Mouse (Mus musculus) kidney, adult 18-20 months (tissue): ENCODE results near the gene Pagr1a.

Experiments used
- DNase-seq: peaks from one replicate; pipeline ENCODE4 v3.0.0; 2021

Pagr1a gene

DNA sequence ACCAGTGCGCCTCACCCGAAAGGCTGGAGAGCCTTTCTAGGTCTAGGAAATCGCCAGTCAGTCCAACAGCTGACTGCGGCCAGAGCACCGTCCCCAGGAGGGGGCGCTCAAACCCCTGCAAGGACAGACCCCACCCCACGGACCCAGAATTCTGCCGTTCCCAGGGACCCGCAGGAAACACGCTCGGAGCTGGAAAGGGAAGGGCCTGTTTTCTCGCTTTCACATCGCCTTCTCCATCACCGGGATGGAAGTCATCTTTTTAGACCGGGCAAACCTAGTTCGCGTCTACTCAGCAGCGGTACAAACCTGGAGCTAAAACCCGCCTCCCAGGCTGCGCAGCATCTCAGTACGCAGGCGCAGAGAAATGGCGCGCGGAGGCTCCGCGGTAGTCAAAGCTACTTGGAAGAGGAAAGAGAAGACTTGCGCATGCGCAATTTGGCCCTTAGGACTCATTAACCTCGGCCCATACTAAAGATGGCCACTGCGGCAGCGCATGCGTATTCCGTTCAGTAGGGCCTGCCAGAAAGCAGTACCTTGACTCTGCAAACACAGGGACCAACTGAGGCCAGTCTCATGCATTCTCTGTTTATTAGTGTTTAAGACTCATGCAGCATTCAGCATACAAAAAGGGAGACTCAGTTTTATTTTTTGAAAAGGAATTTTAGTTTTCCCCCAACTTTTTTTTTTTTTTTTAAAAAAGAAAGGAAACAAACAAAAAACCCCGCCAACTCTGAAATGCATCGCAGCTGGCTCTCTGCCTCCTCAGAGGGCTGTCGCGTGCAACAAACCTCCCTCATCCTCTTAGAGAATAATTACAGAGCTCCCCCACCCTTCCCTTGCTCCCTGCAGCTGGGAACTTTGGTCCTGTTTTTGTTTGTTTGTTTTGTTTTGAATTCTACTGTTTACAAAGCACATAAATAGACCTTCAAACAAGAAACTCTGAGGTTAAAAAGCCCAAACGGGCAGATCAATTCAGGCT is at the start of gene Pagr1a:
TSS of gene Pagr1a (minus strand) at position 382 of the 979 bp plus-strand sequence.
- peak; percentile 97 for DNase-seq

DNA sequence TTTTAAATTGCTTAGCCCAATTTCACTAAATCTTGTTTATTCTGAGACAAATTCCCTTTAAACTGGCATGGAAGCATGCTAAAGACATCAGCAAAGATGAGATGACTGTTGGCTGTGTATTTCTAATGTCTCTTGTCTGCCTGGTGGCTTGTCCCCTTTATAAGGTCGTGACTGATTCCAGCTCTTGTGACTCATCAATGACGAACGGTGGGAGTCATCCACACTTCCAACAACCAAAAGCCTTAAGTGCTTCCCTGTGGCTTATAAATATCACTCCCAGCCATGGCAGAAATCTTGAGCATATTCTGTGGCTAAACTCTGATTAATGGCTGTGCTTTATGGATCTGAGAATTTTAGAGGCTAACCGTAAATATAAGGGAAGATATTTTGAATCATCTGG is 49.2 kb upstream of the Pagr1a start:
- no peak for DNase-seq

DNA sequence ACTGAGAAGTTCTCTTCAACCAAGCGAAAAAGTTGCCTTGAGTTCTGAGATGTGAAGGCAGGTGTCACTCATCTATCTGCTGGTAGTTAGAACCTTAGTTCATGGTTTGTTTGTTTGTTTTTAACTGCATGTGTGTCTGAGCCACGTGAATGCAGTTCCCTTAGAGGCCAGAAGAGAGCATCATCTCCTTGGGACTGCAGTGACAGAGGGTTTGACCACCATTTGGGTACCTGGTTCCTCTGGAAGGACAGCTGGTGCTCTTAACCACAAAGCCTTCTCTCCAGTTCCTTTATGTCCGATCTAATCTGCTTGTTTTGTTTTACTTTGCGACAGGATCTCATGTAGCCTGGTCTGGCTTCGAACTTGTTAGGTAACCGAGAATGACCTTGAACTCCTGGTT is 48.4 kb upstream of the Pagr1a start:
- DNase-seq = no peak

DNA sequence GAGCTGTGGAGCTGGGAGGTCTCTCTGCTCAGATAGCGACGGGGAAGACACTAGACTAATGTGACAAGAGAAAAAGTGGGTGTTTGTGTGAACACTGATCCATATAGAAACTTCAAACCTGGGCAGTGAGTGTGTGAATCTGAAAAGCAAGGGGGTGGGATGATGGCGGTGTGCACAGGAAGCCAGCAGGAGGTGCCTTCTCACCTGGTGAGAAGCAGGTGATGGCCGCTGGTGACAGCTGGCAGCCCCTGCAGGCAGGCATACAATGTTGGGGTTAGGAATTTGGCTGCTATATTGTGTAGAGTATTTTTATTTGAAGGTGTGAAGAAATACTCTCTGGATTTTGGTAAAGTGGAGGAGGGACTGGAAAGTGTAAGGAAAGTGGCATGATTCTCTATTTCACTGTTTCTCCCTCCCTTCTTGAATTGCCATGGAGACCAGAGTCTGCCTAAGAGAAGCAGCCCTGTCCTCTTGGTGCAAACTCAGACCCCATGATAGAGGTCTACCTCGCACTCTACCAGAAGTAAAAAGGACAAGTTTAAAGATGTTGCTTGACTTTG is 38.0 kb upstream of the Pagr1a start:
- no peak for DNase-seq

DNA sequence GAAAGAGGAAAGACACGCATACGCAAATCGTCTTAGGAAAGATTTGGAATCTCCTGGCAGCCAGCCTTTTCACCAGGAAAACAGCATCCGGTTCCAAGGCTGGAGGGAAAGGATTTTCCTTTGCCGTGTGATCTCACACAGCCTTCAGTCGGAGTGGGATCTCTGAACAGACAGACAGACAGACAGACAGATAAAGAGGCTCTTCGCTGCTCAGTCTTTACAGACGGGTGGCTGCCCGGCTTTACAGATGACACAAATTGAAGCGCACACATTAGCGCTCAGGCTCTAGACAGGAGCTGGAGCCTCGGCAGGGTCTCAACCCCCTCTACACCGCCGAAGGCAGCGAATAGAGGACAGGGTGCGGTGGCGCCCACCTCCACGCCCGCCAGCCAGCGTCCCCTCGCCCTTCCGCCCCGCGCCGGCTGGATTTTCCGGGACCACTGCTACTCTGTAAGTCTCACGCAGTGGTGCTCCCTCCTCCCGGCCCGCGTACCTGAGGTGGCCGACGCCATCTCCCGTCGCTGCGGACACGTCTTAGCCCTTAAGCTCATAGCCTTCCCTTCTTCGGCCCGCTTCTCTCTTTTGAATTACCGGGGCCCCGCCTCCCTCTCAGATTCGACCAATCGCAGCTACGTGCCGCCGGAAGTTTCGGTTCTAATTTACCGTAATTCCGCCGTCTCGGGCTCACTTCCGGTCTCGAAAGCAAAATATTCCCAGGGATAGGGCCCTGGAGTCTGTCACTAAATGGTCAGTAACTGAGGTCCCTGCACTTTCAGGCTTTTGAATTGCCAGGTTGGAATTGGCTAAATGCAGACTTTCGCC is 24.9 kb upstream of the Pagr1a start, which contains the start of gene Kif22:
TSS of gene Kif22 (minus strand) at position 621 of the 822 bp plus-strand sequence.
- peak; percentile 91 for DNase-seq

DNA sequence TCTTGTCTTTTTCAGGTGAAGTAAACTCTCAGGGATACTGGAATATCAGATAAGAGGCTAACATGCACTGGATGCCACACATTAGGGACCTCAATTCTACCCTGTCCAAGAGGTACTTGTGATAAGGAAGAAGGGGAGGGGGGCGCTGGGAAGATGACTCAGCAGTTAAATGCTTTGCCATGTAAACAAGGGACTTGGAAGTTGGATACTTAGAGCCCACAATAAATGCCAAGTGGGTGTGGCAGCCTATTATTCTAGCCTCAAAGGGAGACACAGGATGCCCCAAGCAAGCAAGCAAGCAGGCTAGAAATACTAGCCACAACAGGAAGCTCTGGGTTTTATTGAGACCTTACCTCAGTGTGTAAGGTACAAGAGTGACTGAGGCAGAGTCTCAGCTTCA is 14.1 kb upstream of the Pagr1a start:
- no peak for DNase-seq

DNA sequence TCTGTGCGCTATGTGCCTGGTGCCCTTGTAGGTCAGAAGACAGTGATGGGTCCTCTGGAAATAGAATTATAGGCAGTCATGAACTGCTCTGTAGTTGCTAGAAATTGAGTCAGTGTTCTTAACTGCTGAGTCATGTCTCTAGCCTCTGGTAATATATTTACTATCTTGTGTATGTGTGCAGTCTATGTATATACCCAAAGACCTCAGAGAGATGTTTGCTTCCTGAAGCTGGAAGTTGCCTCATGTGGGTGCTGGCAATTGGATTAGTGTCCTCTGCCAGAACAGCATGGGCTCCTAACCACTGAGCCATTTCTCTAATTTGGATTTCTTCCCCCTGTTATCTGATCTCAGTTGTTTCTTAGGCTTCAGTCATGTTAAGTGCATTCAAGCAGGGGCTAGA is 13.0 kb upstream of the Pagr1a start:
- no peak for DNase-seq

DNA sequence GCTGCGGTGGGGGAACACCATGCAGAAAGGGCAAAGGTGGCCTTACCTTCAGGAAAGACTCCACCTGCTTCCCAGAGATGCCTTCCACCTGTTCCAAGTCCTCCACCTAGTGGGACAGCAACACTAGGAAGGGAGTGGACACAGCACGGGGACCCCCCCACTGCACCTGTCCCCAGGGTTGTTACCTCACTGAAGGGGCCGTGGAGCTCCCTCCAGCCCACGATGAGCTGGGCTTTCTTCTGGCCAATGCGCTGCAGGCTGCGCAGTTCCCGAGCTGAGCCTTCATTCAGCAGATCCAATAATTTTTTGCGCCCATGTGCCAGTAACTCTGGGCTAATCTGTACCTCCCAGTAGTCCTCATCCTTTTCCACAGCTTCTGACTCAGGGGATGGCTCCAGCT is 10.7 kb upstream of the Pagr1a start:
- no peak for DNase-seq

DNA sequence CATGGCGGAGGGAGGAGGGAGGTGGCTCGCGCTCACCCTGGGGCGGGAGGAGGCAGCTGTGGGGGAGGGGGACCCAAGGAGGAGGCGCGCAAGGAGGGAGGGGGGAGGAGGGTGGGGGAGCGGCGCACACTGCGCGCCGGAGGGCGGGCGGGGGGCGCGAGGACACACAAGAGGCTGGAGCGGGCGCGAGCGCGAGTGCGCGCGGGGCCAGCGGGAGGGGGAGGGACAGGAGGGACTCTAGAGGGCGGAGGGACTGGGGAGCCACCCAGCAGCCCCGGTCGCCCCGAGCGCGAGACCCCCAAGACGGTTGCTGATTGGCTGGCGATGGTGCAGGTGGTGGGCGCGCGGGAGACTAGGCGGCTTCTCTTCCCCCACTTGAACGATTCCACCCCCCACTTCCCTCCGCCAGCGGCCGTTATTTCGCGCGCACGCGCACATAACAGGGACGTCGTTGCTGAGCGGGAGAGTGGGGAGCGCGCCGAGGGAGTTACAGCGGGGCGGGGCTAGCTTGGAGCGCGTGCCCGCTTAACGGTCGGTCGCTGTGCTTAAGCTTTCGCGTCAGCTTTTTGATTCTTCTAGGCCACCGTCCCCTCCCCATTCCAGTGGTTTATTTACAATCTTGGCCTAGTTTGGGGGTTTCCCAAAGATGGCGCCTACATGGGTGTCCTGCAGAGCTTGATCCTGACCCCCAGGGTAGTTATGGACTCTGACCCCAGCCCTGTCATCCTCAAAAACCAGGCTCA is 10.0 kb upstream of the Pagr1a start, which contains the start of gene Maz:
TSS of gene Maz (minus strand) at position 54 of the 743 bp plus-strand sequence.
- DNase-seq = peak; percentile 100

DNA sequence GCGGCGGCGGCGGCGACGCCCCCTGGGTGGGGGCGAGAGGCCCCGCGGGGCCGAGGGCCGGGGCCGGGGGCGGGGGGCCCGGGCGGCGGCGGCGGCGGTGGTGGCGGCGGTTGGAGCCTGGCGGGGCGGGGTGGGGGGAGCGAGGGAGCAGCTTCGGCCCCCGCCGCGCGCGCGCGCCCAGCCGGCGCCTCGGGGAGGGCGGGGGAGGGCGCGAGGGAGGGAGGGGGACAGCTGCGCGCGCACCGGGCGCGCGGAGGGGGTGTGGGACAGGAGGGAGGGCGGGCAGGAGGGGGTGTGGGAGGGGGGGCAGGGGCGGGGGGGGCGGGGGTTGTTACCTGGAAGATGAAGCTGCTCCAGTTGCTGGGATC is 9.4 kb upstream of the Pagr1a start:
- no peak for DNase-seq

DNA sequence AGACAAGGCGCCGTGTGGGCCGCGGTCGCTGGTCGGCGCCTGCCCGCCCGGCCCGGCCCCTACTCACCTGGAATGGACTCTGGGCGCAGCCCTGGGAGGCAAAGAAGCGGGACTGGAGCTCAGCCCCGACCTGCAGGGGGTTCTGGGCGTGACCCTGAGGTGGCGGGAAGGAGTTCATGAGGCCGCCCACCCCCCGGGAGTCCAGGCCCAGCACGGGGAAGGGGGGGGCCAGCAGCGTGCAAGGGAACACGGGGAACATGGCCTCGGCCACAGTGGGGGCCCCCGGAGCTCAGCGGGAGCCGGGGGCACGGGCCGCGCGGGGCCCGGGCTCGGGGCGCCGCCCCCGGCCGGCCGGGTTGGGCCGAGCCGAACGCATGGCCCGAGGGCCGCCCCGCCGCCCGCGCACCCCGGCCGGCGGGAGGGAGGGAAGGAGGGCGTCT is 9.0 kb upstream of the Pagr1a start:
- DNase-seq = peak; percentile 78

DNA sequence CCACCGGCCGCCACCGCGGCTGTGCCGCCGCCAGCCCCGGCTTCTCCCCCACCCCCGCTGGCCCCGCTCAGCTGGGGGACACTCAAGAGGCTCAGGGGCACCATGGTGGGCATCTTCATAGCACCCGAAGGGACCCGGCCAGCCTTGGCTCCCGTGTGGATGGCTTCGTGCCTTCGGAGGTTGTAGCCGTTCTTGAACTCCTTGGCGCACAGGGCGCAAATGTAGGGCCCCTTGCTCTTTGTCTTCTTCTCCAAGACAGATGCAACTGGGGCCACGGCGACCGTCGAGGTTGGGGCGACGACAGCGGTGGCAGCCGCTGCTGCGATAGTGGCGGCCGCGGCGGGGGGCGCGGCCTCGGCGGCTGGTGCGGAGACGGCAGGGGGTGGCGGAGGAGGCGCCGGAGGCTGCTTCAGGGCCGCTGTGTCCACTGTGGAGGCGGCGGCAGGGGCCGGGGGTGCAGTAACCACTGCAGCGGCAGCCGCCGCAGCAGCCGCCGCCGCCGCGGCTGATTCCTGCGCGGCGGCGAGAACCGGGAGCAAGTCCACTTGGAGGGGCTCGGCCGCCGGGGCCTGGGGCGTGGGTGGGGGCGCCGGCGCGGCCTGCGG is 8.5 kb upstream of the Pagr1a start:
- peak; percentile 59 for DNase-seq

DNA sequence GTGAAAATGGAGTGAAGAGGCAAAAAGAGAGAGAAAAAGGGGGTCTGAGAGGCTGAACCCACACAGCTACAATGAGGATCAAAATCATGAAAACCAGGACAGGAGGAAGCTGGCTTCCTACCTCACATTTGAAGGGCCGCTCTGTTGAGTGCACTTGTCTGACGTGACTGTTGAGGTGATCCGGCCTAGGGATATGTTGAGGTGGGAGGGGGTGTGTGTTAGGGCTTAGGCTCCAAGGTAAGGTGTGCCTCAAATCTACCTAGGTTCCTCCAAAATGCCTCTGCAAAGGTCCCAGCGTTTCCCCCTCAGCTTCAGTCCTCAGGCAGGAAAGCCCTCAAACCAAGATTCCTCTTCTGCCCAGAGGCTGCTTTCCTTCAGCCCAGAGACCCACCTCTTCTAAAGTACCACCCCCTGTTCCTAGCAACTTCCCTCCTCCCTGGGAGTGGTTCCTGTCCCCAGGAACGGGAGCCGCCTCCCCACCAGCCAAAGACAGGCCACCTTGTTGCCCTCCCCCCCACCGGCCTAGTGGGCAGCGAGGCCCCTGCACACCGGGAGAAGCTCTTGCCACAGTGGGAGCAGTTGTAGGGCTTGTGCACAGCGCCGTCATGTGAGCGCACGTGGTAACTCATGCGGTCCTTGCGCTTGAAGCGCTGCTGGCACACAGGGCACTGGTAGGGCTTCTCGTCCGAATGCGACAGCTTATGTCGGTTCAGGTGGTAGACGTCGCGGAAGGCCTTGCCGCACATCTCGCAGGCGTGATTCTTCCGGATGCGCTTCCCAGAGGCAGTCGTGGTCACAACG is 7.8 kb upstream of the Pagr1a start:
- DNase-seq = peak; percentile 86

DNA sequence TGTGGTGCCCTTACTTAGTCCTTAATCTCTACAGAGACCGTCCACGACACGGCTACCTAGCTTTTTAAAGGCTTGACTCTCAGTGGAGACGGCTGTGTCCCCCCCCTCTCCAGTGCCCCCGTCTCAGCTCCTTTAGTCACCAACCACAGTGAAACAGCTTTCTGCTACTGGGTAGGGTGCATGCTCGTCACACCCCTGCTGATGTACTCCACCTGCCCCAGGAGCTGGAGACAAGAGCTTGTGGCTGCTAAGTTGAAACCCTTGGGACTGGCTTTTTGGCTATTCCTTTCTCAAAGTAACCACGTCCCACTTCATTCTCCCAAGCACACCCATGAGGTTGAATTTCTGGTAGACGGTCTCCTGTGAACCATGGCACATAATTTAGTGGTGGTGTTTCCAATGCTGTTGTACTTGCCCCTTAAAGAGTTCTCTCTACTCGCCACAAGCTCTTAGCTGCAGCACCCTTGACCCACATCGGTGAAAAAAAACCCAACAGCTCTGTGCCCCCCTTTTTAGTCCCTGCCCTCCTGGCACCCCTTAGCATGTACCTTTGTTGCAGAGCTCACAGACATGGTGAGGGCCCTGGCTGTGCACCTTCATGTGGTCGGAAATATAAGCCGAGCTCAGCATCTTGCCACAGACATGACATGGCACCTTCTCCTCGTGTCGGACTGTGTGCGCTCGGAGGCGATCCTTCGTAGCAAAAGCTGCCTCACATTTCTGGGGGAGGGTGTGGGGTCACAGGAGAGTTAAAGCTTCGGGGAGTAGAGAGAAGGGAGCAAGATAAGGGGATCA is 6.9 kb upstream of the Pagr1a start:
- DNase-seq = no peak

DNA sequence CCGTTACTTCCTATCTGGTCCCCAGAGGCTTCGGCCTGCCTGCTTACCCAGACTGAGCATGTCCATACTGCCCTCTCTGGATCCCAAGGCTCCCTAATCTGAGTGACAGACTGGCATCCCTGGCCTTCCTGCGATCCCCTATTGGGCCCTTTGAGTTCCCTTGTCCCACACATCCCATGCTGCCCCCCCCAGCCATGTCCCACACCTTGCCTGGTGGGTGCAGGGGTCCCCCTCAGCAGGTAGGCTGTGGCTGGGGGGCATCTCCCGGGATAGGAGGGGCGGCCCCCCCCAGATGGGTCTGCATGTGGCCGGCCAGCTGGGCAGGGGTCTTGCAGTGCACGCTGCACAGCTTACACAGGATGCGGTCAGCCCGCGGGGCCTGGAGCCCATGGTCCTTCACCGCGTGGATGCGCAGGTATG is 6.1 kb upstream of the Pagr1a start:
- no peak for DNase-seq

DNA sequence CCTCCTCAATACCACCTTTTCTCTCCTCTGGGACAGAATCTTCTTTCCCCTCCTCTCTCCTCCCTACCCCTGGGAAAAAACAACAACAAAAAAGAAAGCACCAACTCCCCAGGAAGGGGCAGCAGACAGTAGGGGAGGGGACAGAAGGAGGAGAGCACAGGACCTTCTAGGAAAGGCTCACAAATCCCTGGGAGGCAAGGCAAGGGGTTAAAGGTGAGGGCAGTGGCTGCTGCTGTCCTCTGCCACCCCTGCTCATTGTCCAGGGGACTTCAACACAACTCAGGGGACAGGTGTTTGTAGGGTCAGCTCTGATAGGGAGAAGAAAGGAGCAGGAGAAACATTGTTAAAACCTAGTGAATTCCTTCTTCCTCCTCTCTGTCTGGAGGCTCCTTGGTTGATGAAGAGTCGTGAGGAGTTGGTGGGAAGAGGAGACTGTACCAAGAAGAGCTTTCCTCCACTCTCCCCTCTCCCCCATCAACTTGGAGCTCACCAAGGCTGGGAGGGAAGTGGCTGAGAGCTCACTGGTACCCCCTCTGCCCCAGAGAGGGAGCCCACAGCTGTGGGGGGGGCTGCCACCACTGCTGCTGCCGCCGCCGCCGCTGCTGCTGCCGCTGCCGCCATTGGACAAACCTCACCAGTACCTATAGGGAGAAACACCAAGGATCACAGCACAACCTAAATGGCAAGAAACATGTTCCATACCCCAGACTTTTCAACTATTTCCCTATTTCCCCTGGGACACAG is 5.5 kb upstream of the Pagr1a start:
- DNase-seq = no peak

DNA sequence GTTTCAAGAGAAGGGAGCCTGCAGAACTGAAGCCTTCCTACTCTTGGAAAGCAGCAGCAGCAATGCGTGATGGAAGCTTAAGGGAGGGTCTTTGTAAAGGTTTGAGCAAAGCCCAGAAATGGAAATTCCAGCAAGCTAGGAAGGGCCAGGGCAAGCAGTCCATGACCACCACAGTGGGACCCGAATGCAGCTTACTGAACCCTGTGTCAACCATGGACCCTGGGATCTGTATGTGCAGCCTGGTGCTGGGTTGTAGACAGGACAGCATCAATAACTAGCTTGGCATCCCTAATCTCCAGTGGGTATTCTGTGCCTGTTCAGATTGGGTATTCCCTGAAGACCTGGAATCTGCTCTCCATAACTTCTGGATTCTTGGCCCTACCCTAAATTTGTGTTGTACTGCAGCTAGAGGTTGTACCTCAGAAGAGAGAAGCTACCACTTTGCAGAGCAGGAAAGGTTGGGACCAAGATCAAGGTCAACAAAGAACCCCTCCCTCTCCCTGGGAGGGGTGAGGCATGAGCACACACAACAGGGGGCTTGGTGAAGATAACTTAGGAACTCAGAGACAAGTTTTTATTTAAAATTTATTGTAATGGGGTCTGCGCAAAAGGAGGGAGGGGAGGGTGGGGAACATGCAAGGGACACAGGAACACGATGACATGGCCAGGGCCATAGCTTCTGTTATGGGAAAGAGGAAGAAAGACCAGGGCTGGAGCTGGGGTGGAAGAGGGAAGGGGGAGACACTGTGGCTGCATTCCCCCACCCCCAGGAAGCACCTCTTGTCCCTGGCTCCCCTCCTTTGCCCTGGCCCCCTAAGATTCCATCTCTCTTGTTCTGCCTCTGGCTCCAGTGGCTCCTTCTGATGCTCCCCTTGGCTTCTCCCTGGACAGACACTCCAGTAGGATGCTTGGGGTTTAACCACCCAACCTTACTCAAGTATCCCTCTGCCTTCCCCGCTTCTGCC is 4.7 kb upstream of the Pagr1a start:
- no peak for DNase-seq

DNA sequence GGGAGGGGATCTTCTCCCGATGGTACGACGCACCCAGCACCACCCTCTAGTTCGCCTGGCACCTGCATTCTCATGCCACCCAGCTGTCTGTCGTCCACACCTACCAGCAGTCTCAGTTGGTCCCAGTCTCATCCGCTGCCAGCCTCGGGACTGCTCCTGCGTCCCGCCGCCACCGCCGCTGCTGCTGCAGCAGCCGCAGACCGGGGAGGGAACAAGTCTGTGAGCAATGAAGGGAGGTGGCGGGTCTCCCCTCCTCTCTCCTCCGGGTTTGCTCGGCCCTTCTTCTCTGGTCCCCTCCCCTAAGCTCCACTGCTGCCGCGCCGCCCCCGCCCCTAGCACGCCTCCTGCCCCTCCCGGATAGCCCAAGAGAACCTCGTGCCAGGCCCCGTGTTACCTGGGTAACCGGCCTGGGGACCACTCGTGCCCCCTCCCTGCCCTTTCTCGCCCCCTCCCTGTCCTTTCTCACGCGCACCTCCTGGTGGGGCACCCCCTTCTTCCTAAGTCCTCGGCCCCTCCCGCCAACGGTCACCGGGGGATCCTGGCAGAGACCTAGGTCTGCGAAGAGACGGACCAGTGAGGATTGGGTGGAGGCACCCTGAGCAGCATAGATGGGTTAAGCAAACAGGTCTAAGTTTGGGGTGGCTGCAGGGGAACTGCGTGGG is 3.9 kb upstream of the Pagr1a start, which contains the start of the genes Gm42742 and Prrt2:
TSS of gene Gm42742 (minus strand) at position 197 of the 662 bp plus-strand sequence.
TSS of gene Prrt2 (minus strand) at position 311 of the 662 bp plus-strand sequence.
- no peak for DNase-seq
